Mouse (Mus musculus): ENCODE measurements around the gene Usb1.

- TF ChIP-seq POLR2A (IDR thresholded peaks at IDR 0.05; ENCODE audit: extremely low read depth, insufficient read depth, low read length) (no peak), CTCF (IDR thresholded peaks at IDR 0.05; ENCODE audit: low read depth, low read length) (no peak)
Observed at GRCm38 (mm10) chr8:95362272-95362671, 30.2 kb downstream of the Usb1 start.
